Mouse (Mus musculus): ENCODE results near the gene Rad9b. TPM values are rescaled to one million over a fixed set of nuclear protein-coding genes. Genes with fewer than 3 reads are reported as not detected.

The Rad9b gene
- polyA plus RNA-seq, 1 experiment: 10.4 TPM

- H3K4me3 ChIP-seq (ENCODE audit: insufficient read depth, low read length): no peak overlapping the region
Observed at GRCm38 (mm10) chr5:122288147-122288811, 65.8 kb downstream of the Rad9b start.

GRCm38 (mm10) chr5:122287026-122287425 lies 67.0 kb downstream of the Rad9b start:
- TF ChIP-seq CTCF (IDR thresholded peaks at IDR 0.05; ENCODE audit: extremely low read depth, insufficient read depth, low read length): no peak
- TF ChIP-seq POLR2A (IDR thresholded peaks at IDR 0.05; ENCODE audit: extremely low read depth, insufficient read depth, low read length): no peak
- Histone ChIP-seq H3K4me1 (ENCODE audit: control insufficient read depth, insufficient read depth, low read length) (peaks cover 12% of the 10 kb centered on the region), H3K4me3 (ENCODE audit: insufficient read depth, low read length) (no peak overlapping the region), H3K27ac (ENCODE audit: insufficient read depth, low read length) (no peak overlapping the region)

More at GRCm38 (mm10) chr5:122288147-122288811, 65.8 kb downstream of the Rad9b start:
- Histone ChIP-seq H3K4me1 (ENCODE audit: control insufficient read depth, insufficient read depth, low read length) (peaks cover 12% of the 10 kb centered on the region), H3K27ac (ENCODE audit: insufficient read depth, low read length) (no peak overlapping the region)
- TF ChIP-seq CTCF (IDR thresholded peaks at IDR 0.05; ENCODE audit: extremely low read depth, insufficient read depth, low read length) (no peak), POLR2A (IDR thresholded peaks at IDR 0.05; ENCODE audit: extremely low read depth, insufficient read depth, low read length) (no peak)

DNA sequence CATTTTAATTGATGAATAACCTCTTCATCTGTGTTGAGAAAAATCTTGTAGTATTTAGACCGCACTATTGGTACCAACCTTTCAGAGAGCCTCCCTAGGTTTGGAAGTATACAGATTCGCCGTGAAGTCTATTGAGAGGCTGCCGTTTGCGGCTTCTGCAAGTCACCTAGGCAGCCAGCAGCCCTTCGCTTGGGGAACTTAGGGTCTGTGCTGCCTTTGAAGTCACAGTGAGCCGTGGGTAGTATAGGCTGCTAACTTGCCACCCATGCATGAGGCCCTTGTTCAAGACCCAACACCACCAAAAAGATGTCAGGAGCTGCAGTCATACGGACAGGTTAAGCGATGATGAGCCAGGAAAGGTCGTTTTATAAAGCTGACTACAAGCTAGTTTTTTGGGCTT lies 67.8 kb downstream of the Rad9b start:
- H3K4me1 ChIP-seq (ENCODE audit: control insufficient read depth, insufficient read depth, low read length): peaks cover 11% of the 10 kb centered on the region
- H3K4me3 ChIP-seq (ENCODE audit: insufficient read depth, low read length): peak overlapping the region; percentile 90; the same call in 1 of the 2 replicates
- TF ChIP-seq POLR2A (IDR thresholded peaks at IDR 0.05; ENCODE audit: extremely low read depth, insufficient read depth, low read length) (no peak), CTCF (IDR thresholded peaks at IDR 0.05; ENCODE audit: extremely low read depth, insufficient read depth, low read length) (no peak)
- H3K27ac ChIP-seq (ENCODE audit: insufficient read depth, low read length): no peak overlapping the region

DNA sequence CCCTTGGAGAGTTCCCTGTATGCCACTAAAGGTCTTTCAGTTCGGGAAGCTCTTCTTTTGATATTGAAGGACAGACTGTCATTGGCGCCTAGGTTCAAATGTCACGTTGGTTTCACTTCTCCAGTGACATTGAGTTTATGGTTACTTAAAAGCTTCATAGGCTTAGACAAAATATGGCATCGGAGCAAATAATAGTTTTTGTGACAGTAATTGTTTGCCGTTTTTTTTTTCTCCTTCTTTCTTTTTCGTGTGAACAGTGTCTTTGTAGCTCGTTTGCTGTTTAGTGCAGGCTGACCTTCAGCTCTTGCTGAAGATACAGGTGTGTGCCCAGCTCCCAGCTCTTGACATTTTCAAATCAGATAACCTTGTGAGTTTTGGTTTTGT lies 68.3 kb downstream of the Rad9b start:
- Histone ChIP-seq H3K4me3 (ENCODE audit: insufficient read depth, low read length) (peak overlapping the region; percentile 90; the same call in 1 of the 2 replicates), H3K4me1 (ENCODE audit: control insufficient read depth, insufficient read depth, low read length) (peaks cover 12% of the 10 kb centered on the region), H3K27ac (ENCODE audit: insufficient read depth, low read length) (no peak overlapping the region)
- TF ChIP-seq CTCF (IDR thresholded peaks at IDR 0.05; ENCODE audit: extremely low read depth, insufficient read depth, low read length) (no peak), POLR2A (IDR thresholded peaks at IDR 0.05; ENCODE audit: extremely low read depth, insufficient read depth, low read length) (no peak)

DNA sequence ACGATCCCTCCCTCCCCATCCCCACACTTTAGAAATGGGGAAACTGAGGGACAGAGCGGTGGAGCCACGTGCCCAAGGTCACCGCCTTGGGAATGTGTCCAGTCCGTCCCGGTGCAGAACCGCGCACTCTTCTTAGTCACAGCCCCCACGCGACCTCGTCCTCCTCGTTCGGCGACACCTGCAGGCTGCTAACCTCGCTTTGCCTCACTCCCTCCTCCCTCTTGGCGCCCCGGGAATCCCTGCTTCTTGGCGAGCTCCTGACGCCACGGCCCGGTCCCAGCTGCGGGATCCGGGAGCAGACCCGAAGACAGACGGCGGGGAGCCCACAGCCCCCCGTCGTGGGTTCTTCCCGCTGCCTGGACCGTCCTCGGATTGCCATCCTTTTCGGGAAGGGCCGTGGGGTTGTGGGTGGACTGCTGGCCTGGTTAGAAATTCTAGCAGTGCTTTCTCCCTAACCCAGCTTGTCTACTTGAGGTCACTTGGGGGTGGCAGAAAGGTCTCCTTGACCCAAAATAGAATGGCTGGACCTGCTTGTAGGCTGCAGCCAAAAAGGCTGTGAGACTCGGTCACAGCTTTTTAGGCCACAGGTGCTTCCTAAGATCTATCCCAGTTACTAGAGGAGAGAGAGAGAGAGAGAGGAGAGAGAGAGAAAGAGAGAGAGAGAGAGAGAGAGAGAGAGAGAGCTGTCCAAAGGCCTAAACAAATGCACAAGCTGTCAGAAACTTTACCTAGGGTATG lies 68.8 kb downstream of the Rad9b start:
- TF ChIP-seq CTCF (IDR thresholded peaks at IDR 0.05; ENCODE audit: extremely low read depth, insufficient read depth, low read length) (no peak), POLR2A (IDR thresholded peaks at IDR 0.05; ENCODE audit: extremely low read depth, insufficient read depth, low read length) (0 out of 2 replicates have a peak, but pooled peaks have one; percentile 33)
- Histone ChIP-seq H3K4me1 (ENCODE audit: control insufficient read depth, insufficient read depth, low read length) (peaks cover 12% of the 10 kb centered on the region), H3K4me3 (ENCODE audit: insufficient read depth, low read length) (peak overlapping the region; percentile 90), H3K27ac (ENCODE audit: insufficient read depth, low read length) (peak overlapping the region; percentile 32; the same call in 1 of the 2 replicates)

DNA sequence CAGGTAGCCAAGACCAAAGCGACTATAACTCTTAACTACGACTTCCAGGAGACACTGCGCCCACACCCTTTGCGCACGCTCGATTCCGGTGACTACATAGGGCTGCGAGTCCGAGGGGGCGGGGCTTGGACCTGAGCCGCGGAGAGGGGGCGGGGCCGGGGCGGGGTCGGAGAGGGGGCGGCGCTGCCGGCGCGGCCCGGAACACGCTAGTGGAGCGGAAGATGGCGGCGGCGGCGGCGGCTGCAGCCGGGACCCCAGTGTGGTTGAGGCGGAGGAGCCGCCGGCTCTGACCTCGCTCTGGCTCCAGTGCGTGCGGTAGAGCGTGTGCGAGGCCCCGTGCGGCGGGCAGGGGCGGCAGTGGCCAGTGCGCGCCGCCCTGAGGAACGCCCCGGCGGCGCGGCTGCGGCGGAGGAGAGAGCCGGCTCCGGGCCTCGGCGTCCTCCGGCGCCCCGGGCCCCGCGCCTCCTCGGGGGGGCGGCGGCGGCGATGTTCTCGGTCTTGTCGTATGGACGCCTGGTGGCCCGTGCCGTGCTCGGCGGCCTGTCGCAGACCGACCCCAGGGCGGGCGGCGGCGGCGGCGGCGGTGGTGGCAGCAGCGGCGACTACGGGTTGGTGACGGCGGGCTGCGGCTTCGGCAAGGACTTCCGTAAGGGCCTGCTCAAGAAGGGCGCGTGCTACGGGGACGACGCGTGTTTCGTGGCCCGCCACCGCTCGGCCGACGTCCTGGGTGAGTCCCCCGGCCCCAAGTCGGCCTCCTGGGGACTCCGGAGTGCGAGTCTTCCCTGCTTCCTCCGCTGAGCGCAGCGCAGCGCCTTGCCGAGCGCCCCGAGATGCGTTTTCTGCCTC lies 69.6 kb downstream of the Rad9b start, which contains the start of gene Pptc7:
Gene Pptc7 (plus strand): TSS at position 183 of the 846 bp plus-strand sequence.
- peaks cover 12% of the 10 kb centered on the region for H3K4me1 ChIP-seq (ENCODE audit: control insufficient read depth, insufficient read depth, low read length)

DNA sequence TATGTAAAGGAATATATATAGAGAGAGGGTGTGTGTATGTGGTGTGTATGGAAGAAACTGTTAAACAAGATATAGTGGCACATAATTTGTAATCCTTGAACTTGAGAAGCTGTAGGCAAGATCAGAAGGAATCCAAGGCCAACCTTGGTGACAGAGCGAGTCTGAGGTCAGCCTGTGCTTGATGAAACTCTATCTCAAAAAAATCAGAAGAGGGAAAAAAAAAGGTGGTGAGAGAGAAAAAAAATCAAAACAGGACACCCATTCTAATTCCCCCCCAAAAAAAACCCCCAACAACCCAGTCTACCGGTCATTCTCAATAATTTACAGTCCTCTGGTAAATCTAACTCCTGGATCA lies 70.2 kb downstream of the Rad9b start:
- TF ChIP-seq CTCF (IDR thresholded peaks at IDR 0.05; ENCODE audit: extremely low read depth, insufficient read depth, low read length) (no peak), POLR2A (IDR thresholded peaks at IDR 0.05; ENCODE audit: extremely low read depth, insufficient read depth, low read length) (no peak)
- H3K4me3 ChIP-seq (ENCODE audit: insufficient read depth, low read length): peak overlapping the region; percentile 90; the same call in 1 of the 2 replicates
- H3K4me1 ChIP-seq (ENCODE audit: control insufficient read depth, insufficient read depth, low read length): peaks cover 12% of the 10 kb centered on the region
- H3K27ac ChIP-seq (ENCODE audit: insufficient read depth, low read length): no peak overlapping the region

More for the DNA sequence above, 69.6 kb downstream of the Rad9b start, which contains the start of gene Pptc7:
- TF ChIP-seq CTCF (IDR thresholded peaks at IDR 0.05; ENCODE audit: extremely low read depth, insufficient read depth, low read length) (no peak), POLR2A (IDR thresholded peaks at IDR 0.05; ENCODE audit: extremely low read depth, insufficient read depth, low read length) (no peak)
- H3K4me3 ChIP-seq (ENCODE audit: insufficient read depth, low read length): peak within 1 kb of the TSS; percentile 90
- H3K27ac ChIP-seq (ENCODE audit: insufficient read depth, low read length): peak within 1 kb of the TSS; percentile 32; the same call in 1 of the 2 replicates

DNA sequence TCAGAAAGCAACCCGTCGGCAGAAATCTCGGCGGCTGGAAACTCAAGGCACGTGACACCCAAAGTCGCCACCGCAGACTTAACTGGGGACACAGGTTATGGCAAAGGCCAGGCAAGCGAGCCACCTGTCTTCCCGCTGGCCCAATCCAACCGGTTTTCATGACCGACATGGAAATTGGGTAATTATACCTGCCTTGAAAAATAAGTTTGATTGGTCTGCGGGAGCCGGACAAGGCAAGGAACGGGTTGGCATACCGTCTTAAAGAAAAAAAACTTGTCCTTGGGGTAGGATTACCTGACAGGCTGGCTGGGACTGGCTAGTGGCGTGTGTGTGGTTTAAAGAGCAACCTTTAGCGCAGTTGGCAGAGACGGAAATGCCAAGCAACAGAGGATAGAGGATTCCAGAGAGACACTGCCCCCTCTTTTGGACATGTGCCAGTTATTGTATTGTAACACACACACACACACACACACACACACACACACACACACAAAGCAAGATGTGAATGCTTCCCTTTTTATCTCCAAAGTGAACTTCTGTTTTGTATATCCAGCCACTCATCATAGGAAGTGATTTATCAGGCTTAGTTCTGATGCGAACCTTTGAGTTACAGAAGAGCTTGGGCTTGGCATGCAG lies 73.1 kb downstream of the Rad9b start:
- H3K4me1 ChIP-seq (ENCODE audit: control insufficient read depth, insufficient read depth, low read length): peaks cover 1% of the 10 kb centered on the region; the same call in 1 of the 2 replicates

More for the DNA sequence above, 73.1 kb downstream of the Rad9b start:
- no peak overlapping the region for H3K27ac ChIP-seq (ENCODE audit: insufficient read depth, low read length)
- H3K4me3 ChIP-seq (ENCODE audit: insufficient read depth, low read length): no peak overlapping the region
- TF ChIP-seq CTCF (IDR thresholded peaks at IDR 0.05; ENCODE audit: extremely low read depth, insufficient read depth, low read length) (no peak), POLR2A (IDR thresholded peaks at IDR 0.05; ENCODE audit: extremely low read depth, insufficient read depth, low read length) (no peak)
